Mouse (Mus musculus) layer of hippocampus, adult 18-20 months (tissue): ENCODE measurements around the gene Pqlc2. TPM values are rescaled to one million over a fixed set of nuclear protein-coding genes. Genes with fewer than 3 reads are reported as not detected.

ENCODE experiments used
- DNase-seq, 2 experiments: peaks; one replicate each; pipeline ENCODE4 v3.0.0; 2022; ENCODE audit warnings: low spot score in 2 of 2
- total RNA-seq, 2 experiments: library from RNA; stranded (reverse); gene quantifications; 2 replicates each; pipeline ENCODE4 v1.2.3; 2021

Pqlc2 gene
- total RNA-seq, 2 experiments from 2014 or later = 12.9 to 14.2 TPM

DNA sequence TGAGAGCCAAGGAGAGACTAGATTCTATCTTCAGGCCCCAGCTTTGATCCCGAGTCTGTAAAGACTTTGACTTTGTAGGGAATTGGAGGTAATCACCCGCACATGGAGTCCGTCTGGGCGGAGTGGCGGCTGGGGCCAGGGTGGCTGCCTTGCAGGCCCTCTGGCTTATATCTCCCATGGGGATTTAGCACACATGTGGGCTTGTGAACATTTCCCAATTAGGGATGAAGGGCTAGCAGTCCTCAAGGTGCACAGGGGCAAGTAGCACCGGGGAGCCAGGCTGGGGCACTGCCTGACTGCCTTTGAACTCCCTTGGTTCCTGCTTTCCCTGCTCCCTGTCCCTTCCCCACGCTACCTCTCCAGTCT is 44.0 kb downstream of the Pqlc2 start:
- no peak for DNase-seq

DNA sequence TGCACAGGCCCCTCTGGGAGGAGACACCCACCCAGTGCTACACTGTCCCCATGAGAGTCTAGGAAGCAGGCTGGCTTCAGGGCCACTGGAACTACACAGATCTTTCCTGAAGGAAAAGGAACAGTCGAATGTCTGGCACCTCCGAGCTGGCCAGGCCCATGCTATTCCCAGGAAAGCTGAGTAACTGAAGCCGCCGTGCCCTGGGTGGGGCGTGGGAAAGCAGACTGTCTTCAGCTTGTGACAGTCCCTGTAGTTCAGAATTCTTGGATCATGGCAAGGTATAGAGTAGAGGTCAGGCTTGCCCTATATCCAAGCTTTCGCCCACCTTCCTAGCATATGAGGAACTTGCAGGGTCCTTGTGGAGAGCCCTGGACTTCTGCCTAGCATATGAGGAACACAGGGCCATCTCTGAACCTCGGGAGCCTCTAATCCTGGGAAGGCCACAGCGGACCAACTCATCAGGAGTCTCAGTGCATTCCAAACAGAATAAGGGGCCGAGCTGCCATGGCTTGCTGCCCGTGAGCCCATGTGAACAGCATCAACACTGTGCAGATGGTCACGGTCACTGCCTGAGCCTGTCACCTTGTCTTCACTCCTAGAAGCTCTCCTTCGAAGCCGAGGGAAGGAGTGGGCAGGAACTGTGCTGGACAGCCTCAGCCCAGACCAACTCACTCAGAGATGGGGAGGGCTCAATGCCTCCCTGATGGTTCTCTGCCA is 44.6 kb downstream of the Pqlc2 start:
- no peak for DNase-seq

- no peak for DNase-seq
Measured at GRCm38 (mm10) chr4:139262981-139263380, 47.5 kb downstream of the Pqlc2 start.

DNA sequence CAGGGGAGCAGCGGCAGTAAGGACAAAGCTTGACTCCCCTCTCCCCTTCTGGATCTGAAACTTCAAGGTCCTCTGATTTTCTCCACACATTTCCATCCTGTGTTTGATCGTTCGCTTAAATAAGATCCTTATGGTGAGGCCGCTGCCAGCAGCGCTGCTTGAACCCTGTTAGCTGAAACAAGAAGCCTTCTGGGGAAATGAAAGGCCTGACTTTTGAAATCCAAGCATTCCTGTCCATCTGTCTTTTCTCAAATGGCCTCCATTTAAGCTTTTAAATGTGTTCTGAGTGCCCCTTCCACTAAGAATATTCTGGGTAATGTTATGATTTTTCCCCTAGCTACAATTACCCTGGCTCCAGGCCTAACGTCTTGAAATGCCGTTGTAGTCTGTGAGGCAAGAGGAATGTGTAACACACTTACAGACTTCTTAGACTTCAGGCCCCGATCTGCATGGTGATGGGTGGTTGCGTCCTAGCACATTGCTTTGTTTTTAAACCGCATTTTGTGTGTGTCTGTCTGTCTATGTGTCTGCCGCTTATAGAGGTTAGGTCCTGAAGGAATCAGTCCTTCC is 51.1 kb downstream of the Pqlc2 start:
- no peak for DNase-seq

DNA sequence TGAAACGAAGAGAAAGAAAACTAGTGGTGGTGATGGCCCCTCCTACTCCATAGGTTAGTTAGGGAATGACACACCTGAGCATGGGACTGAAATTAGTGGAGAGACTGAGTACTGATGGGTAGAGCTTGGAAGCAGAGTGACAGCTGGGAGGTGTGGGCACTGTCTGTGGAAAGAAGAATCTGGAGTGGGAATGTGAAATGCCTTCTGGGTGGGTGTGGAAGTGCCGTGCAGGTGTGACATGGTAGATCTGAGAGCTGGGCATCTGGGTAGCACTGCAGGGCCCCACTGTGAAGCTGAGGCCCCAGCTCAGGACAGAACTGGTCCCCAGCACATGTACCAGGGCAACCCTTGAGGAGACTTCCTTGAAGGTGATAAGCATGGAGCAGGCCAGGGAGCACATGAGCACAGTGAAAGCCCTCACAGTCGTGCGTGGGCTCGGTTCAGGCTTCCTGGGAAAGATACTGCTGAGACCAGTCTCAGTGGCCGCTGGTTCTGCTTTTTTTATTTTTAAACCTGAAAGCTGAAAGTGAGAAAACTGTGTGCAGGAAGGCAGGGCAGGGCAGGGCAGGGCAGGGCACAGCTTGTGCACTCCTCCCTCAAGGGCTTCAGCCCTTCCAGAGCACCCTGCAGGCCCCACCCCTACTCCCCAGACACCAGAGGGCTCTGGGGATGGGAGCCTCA is 51.7 kb downstream of the Pqlc2 start:
- no peak for DNase-seq

- DNase-seq = no peak
Measured at GRCm38 (mm10) chr4:139256708-139257107, 53.8 kb downstream of the Pqlc2 start.

DNA sequence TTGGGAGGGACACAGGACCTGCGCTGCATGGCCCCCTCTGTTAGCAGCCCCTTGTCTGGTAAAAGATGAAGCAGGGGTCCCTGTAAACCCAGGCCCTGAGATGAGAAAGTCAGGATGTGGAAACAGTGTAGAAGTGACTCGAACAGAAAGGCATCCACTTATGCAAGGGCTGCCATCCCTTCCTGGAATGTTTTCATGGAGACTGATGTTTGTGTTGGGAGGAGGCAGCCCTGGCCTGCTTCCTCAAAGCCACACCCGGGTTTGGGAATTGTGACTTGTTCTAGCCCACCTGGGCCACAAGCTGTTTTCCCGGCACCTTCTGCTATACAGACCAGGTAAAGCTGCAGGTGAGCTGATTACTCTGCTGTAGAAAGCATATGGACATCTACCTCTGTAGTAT is 54.4 kb downstream of the Pqlc2 start:
- no peak for DNase-seq

GRCm38 (mm10) chr4:139253206-139253605 is 57.3 kb downstream of the Pqlc2 start:
- DNase-seq = no peak

DNA sequence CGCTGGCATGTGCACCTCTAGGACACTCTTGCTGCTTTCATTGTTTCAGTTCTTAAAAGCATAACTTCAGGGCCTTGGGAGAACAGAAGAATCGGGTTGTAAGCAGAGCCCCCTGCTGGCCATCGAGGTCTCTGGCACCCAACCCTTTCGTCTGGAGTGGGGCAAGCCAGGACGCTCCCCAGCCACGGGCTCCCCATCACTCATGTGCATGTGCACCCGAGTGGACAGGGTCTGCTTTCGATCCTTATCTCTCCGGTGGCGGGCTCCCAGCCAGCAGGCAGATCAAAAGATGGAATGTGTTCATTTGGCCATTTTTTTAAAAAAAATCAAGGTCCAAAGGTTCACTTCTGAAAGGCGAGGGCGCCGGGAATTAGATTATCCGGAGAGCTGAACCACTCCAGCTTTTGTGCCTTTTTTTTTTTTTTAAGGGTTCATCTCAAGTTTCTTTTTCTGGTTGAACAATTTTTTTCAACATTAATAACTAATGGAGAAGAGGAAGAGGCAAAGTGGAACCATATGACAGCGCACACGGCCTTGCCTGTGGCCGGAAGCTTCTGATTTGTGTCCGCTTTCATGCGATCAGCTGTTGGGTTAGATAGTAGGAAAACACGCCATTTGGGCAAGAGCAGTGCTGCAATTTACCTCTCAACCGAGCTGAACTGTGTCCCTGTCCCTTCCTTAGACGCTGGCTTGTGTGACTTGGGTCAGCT is 58.3 kb downstream of the Pqlc2 start:
- DNase-seq = peak in 1 of 2 experiments; percentile 81

DNA sequence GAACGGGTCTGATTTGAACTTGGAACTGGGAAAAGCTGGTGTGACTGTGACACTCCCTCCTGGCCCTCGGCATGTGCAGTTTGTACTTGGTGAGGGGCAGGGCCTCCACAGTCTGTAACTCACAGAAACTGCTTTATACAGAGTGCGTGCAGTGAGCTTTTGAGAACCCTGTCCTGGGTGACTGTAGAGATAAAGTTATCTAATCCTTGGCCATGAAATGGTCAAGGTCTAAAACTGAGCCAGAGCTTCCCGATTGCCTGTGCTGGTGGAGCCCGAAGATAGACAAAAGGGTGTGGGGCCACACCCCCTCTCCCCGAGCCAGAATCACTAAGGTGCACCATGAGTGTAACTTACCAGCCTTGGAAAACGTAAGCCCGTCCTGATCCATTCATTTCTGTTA is 59.6 kb downstream of the Pqlc2 start:
- DNase-seq = no peak

- DNase-seq = no peak
Measured at GRCm38 (mm10) chr4:139250043-139250442, 60.5 kb downstream of the Pqlc2 start.

- no peak for DNase-seq
Measured at GRCm38 (mm10) chr4:139248736-139249135, 61.8 kb downstream of the Pqlc2 start.

DNA sequence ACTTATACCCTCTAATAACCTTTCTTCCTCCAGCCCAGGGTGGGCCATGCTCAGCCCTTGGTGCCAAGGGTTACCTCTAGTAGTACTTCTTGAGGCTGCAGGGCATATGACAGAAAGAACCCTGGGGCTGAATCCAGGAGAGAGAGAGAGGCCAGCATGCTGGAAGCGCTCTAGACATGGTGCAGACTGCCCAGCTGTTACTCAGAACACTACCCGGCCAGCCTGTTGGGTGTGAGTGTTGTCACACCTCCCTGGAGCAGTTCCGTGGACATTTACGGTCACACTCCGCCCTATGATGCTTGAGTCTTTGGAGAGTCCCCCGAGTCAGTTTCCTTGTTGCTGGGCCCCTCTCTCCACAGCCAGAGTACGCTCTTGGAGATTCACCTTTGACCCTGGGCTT is 62.5 kb downstream of the Pqlc2 start:
- DNase-seq = no peak

DNA sequence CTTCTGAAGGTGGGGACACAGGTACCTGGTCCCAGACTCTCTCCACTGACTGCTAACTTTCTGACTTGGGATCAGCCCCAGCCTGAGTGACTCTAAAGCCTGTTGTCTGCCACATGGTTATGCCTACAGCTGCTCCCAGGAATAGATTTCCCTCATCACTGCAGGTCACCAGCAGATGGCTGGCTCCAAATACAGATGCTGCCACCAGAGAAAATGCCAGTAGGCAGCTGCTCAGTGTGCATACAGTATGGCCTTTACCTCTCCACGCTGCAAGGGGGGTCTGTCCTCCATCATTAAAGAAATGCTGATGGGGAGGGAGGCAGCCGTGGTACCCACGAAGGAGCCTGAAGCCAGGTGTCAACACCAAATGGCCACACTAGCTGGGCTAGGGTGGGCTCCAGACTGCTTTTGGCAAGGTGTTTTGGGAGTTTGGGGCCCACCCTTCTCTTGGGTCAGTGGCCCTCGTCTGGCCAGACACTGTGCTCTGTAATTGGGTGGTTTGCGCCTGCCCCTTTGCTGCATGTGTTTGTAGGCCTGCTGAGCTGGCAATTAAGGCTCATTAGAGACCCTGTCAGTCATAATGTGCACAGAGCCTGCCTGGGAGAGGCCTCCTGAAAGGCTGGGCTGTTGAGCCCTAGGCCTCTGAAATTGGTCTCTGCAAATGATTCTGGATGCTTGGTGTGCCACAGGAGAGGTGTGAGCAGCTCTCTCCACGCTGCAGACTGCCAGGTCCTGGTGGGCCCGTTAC is 64.2 kb downstream of the Pqlc2 start:
- no peak for DNase-seq

DNA sequence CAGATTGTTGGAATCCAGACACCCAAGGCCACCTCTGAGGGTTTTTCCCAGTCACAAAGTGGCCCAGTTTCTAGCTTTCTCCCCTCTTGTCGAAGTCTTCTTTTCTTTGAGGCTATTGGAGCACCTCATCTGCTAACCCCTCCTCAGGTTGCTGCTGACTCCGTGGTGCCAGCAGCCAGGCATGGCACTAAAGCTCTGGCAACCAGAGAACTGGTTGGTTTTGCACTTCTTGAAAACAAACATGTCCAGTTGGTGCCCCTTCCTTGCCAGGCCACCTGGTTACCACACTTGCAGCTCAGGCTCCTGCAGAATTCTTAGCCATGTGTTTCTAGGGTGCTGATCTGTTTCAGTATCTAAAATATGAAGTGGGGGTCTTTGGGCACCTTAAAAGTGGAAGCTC is 65.0 kb downstream of the Pqlc2 start:
- DNase-seq = no peak

GRCm38 (mm10) chr4:139244766-139245165 is 65.7 kb downstream of the Pqlc2 start:
- no peak for DNase-seq

- DNase-seq = no peak
Measured at GRCm38 (mm10) chr4:139244176-139244575, 66.3 kb downstream of the Pqlc2 start.
